Mouse (Mus musculus) forebrain, embryonic 14.5 days (tissue): ENCODE measurements around the gene Crip1. TPM values are rescaled to one million over a fixed set of nuclear protein-coding genes. Genes with fewer than 3 reads are reported as not detected.

ENCODE experiments used
- ATAC-seq: fragments of 200-750 bp; cut with Nextera tagmentation; 2 replicates; pipeline ENCODE4 v1.8.0; 2017; ENCODE audit warnings: mild to moderate bottlenecking, moderate library complexity
- DNase-seq: peaks from one replicate; pipeline ENCODE4 v3.0.0-alpha.2; 2015; ENCODE audit warnings: low spot score
- H3K27ac ChIP-seq: fragments of 300-500 bp; sonication (generic); 2 replicates; pipeline ENCODE4 v1.5.1; 2014; ENCODE audit warnings: low read depth, mild to moderate bottlenecking, control low read depth, low read length, moderate library complexity
- H3K27me3 ChIP-seq: fragments of 300-500 bp; sonication (generic); replicated peaks from 2 replicates; pipeline ENCODE4 v1.6.1; 2014; ENCODE audit warnings: low read length, control low read depth, mixed read lengths; ENCODE audit not compliant: control insufficient read depth, insufficient read depth
- H3K36me3 ChIP-seq: fragments of 300-500 bp; sonication (generic); 2 replicates; pipeline ENCODE4 v1.6.1; 2014; ENCODE audit warnings: low read length, control low read depth; ENCODE audit not compliant: control insufficient read depth, insufficient read depth
- H3K4me1 ChIP-seq: fragments of 300-500 bp; sonication (generic); 2 replicates; pipeline ENCODE4 v1.6.1; 2014; ENCODE audit warnings: antibody characterized with exemption, low read length, control low read depth; ENCODE audit not compliant: control insufficient read depth, insufficient read depth
- H3K4me2 ChIP-seq: fragments of 300-500 bp; sonication (generic); 2 replicates; pipeline ENCODE4 v1.6.1; 2014; ENCODE audit warnings: mild to moderate bottlenecking, control low read depth, low read length
- H3K4me3 ChIP-seq: fragments of 300-500 bp; sonication (generic); 2 replicates; pipeline ENCODE4 v1.5.1; 2014; ENCODE audit warnings: low read depth, low read length, control low read depth
- H3K9ac ChIP-seq: fragments of 300-500 bp; sonication (generic); 2 replicates; pipeline ENCODE4 v1.6.1; 2014; ENCODE audit warnings: mild to moderate bottlenecking, low read length, control low read depth, moderate library complexity
- H3K9me3 ChIP-seq: fragments of 300-500 bp; sonication (generic); replicated peaks from 2 replicates; pipeline ENCODE4 v1.6.1; 2016; ENCODE audit warnings: low read length, control low read depth, mixed read lengths; ENCODE audit not compliant: control insufficient read depth
- WGBS: fragments of 180-500 bp; shearing (Covaris S2); extraction: QIAGEN DNeasy Blood & Tissue Kit; methylation state at CpG from one replicate; pipeline ENCODE4 v1.1.7; 2014; 5-methylcytosine and 5-hydroxymethylcytosine counted together
- polyA plus RNA-seq: library from polyadenylated mRNA; unstranded; fragments of >200 nt; fragmentation: Nextera tagmentation; extraction: Ambion mirVana; gene quantifications from 2 replicates; pipeline ENCODE4 v1.2.1, GENCODE M21; 2014

Crip1 gene
- polyA plus RNA-seq, 1 experiment from 2014 or later: 46.1 TPM

GRCm38 (mm10) chr12:113142021-113142975 is 3.8 kb upstream of the Crip1 start:
- Histone ChIP-seq H3K36me3 (peaks cover 38% of the 10 kb centered on the region), H3K4me3 (peak overlapping the region; percentile 60), H3K4me2 (peak overlapping the region; percentile 79), H3K9ac (peak overlapping the region; percentile 78), H3K4me1 (peaks cover 37% of the 10 kb centered on the region), H3K27me3 (no peaks in the 10 kb centered on the region), H3K9me3 (no peaks in the 10 kb centered on the region), H3K27ac (peak overlapping the region; percentile 44; the same call in 1 of the 2 replicates)
- WGBS: 23% methylated on average over 15 of the region's 15 CpGs
- no peak for ATAC-seq
- peak; percentile 63 for DNase-seq

- DNase-seq (no peak), ATAC-seq (no peak)
- Histone ChIP-seq H3K4me2 (peak overlapping the region; percentile 79), H3K36me3 (peaks cover 29% of the 10 kb centered on the region), H3K9ac (peak overlapping the region; percentile 78; the same call in 1 of the 2 replicates), H3K9me3 (no peaks in the 10 kb centered on the region), H3K4me3 (peak overlapping the region; percentile 60; the same call in 1 of the 2 replicates), H3K27me3 (no peaks in the 10 kb centered on the region), H3K4me1 (peaks cover 37% of the 10 kb centered on the region), H3K27ac (0 out of 2 replicates have a peak overlapping the region, but pooled peaks have one; percentile 44)
- 63% methylated on average over 7 of the region's 7 CpGs for WGBS
Observed at GRCm38 (mm10) chr12:113143164-113143563, 3.0 kb upstream of the Crip1 start.

- Histone ChIP-seq H3K4me3 (no peak overlapping the region), H3K27me3 (no peaks in the 10 kb centered on the region), H3K27ac (no peak overlapping the region), H3K9me3 (no peaks in the 10 kb centered on the region), H3K9ac (no peak overlapping the region), H3K36me3 (peaks cover 25% of the 10 kb centered on the region), H3K4me1 (peaks cover 34% of the 10 kb centered on the region), H3K4me2 (no peak overlapping the region)
- WGBS: 77% methylated on average over 20 of the region's 20 CpGs
- DNase-seq (peak; percentile 41), ATAC-seq (no peak)
Observed at GRCm38 (mm10) chr12:113144001-113144756, 1.9 kb upstream of the Crip1 start.

- Histone ChIP-seq H3K9me3 (no peaks in the 10 kb centered on the region), H3K4me2 (no peak overlapping the region), H3K27ac (no peak overlapping the region), H3K4me1 (peaks cover 32% of the 10 kb centered on the region), H3K27me3 (no peaks in the 10 kb centered on the region), H3K9ac (no peak overlapping the region), H3K36me3 (peaks cover 25% of the 10 kb centered on the region), H3K4me3 (no peak overlapping the region)
- no peak for DNase-seq
- ATAC-seq: no peak
- 95% methylated on average over 16 of the region's 16 CpGs for WGBS
Observed at GRCm38 (mm10) chr12:113144886-113145285, 1.2 kb upstream of the Crip1 start.

GRCm38 (mm10) chr12:113145591-113145990 is 525 bp upstream of the Crip1 start:
- peaks cover 32% of the 10 kb centered on the region for H3K4me1 ChIP-seq
- no peak overlapping the region for H3K27ac ChIP-seq
- 88% methylated on average over 5 of the region's 5 CpGs for WGBS

GRCm38 (mm10) chr12:113147481-113147880 is 1.4 kb downstream of the Crip1 start:
- H3K36me3 ChIP-seq: peaks cover 25% of the 10 kb centered on the region
- ATAC-seq: no peak
- H3K4me1 ChIP-seq: peaks cover 26% of the 10 kb centered on the region
- H3K27ac ChIP-seq: no peak overlapping the region
- DNase-seq: no peak
- no peak overlapping the region for H3K4me3 ChIP-seq
- H3K27me3 ChIP-seq: no peaks in the 10 kb centered on the region; the same call in 1 of the 2 replicates
- H3K9ac ChIP-seq: no peak overlapping the region
- H3K4me2 ChIP-seq: no peak overlapping the region
- 83% methylated on average over 8 of the region's 8 CpGs for WGBS
- H3K9me3 ChIP-seq: no peaks in the 10 kb centered on the region

More at GRCm38 (mm10) chr12:113145591-113145990, 525 bp upstream of the Crip1 start:
- ATAC-seq (no peak), DNase-seq (no peak)
- H3K9ac ChIP-seq: no peak overlapping the region
- H3K9me3 ChIP-seq: no peaks in the 10 kb centered on the region
- no peaks in the 10 kb centered on the region for H3K27me3 ChIP-seq
- no peak overlapping the region for H3K4me2 ChIP-seq
- no peak overlapping the region for H3K4me3 ChIP-seq
- H3K36me3 ChIP-seq: peaks cover 25% of the 10 kb centered on the region

GRCm38 (mm10) chr12:113148381-113149035 is 2.4 kb downstream of the Crip1 start:
- DNase-seq (no peak), ATAC-seq (no peak)
- no peak overlapping the region for H3K4me2 ChIP-seq
- H3K9ac ChIP-seq: no peak overlapping the region
- 32% methylated on average over 16 of the region's 16 CpGs for WGBS
- H3K4me3 ChIP-seq: no peak overlapping the region
- H3K36me3 ChIP-seq: peaks cover 24% of the 10 kb centered on the region
- H3K9me3 ChIP-seq: no peaks in the 10 kb centered on the region
- peaks cover 21% of the 10 kb centered on the region for H3K4me1 ChIP-seq
- no peaks in the 10 kb centered on the region; the same call in 1 of the 2 replicates for H3K27me3 ChIP-seq
- no peak overlapping the region for H3K27ac ChIP-seq

- Histone ChIP-seq H3K9me3 (no peaks in the 10 kb centered on the region), H3K27ac (no peak overlapping the region), H3K9ac (no peak overlapping the region), H3K4me3 (no peak overlapping the region), H3K36me3 (peaks cover 15% of the 10 kb centered on the region), H3K27me3 (no peaks in the 10 kb centered on the region; the same call in 1 of the 2 replicates), H3K4me1 (peaks cover 21% of the 10 kb centered on the region), H3K4me2 (no peak overlapping the region)
- peak; percentile 52 for DNase-seq
- 45% methylated on average over 4 of the region's 4 CpGs for WGBS
- ATAC-seq: no peak
Observed at GRCm38 (mm10) chr12:113149341-113149740, 3.2 kb downstream of the Crip1 start.
